Mouse (Mus musculus) neural tube, embryonic 15.5 days (tissue): ENCODE data around the gene Ints7. TPM values are rescaled to one million over a fixed set of nuclear protein-coding genes. Genes with fewer than 3 reads are reported as not detected.

Source experiments
- ATAC-seq: fragments of 200-750 bp; cut with Nextera tagmentation; 2 replicates; pipeline ENCODE4 v1.8.0; 2017; ENCODE audit warnings: mild to moderate bottlenecking, moderate TSS enrichment, moderate library complexity; ENCODE audit not compliant: low FRiP score
- H3K27ac ChIP-seq: fragments of 300-500 bp; sonication (generic); replicated peaks from 2 replicates; pipeline ENCODE4 v1.5.1; 2015; ENCODE audit warnings: mild to moderate bottlenecking, inconsistent platforms
- H3K27me3 ChIP-seq: fragments of 300-500 bp; sonication (generic); replicated peaks from 2 replicates; pipeline ENCODE4 v1.6.1; 2015; ENCODE audit warnings: inconsistent platforms
- H3K36me3 ChIP-seq: fragments of 300-500 bp; sonication (generic); 2 replicates; pipeline ENCODE4 v1.6.1; 2015; ENCODE audit warnings: inconsistent platforms
- H3K4me1 ChIP-seq: fragments of 300-500 bp; sonication (generic); 2 replicates; pipeline ENCODE4 v1.6.1; 2015; ENCODE audit warnings: inconsistent platforms
- H3K4me2 ChIP-seq: fragments of 300-500 bp; sonication (generic); 2 replicates; pipeline ENCODE4 v1.6.1; 2015; ENCODE audit warnings: inconsistent platforms, mild to moderate bottlenecking, moderate library complexity
- H3K4me3 ChIP-seq: fragments of 300-500 bp; sonication (generic); replicated peaks from 2 replicates; pipeline ENCODE4 v1.5.1; 2015; ENCODE audit warnings: mild to moderate bottlenecking, inconsistent platforms
- H3K9ac ChIP-seq: fragments of 300-500 bp; sonication (generic); replicated peaks from 2 replicates; pipeline ENCODE4 v1.6.1; 2015; ENCODE audit warnings: mild to moderate bottlenecking, inconsistent platforms
- H3K9me3 ChIP-seq: fragments of 300-500 bp; sonication (generic); replicated peaks from 2 replicates; pipeline ENCODE4 v1.6.1; 2016; ENCODE audit warnings: inconsistent platforms
- WGBS: fragments of 180-500 bp; shearing (Covaris S2); methylation state at CpG from one replicate; pipeline ENCODE4 v1.1.7; 2015; ENCODE audit warnings: mixed read lengths; 5-methylcytosine and 5-hydroxymethylcytosine counted together
- polyA plus RNA-seq: library from polyadenylated mRNA; unstranded; fragments of >200 nt; fragmentation: Nextera tagmentation; extraction: Ambion mirVana; gene quantifications from 2 replicates; pipeline ENCODE4 v1.2.1, GENCODE M21; 2015

The Ints7 gene
- polyA plus RNA-seq, 1 experiment from 2014 or later = 32.2 TPM

DNA sequence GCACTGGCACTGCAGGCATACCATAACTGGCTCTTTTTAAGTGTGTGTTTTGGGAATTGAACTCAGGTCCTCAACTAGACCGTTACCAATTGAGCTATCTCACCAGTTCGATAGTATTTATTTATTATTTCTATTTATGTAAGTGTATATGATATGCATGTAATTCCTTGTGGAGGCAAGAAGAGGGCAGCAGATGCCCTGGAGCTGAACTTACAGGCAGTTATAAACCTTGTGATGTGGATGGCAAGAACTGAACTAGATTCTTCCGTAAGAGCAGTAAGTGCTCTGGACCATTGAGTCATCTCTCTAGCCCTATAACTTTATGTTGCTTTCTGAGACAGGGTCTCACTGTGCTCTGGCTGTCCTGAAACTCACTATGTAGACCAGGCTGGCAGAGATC, 11.6 kb downstream of the Ints7 start:
- no peak for ATAC-seq
- Histone ChIP-seq H3K4me2 (no peak overlapping the region), H3K9me3 (no peaks in the 10 kb centered on the region), H3K27ac (no peak overlapping the region), H3K36me3 (peaks cover 48% of the 10 kb centered on the region), H3K4me1 (no peaks in the 10 kb centered on the region), H3K27me3 (no peaks in the 10 kb centered on the region), H3K9ac (no peak overlapping the region), H3K4me3 (no peak overlapping the region)
- 93% methylated on average over 3 of the region's 3 CpGs for WGBS

GRCm38 (mm10) chr1:191588749-191589148, 13.3 kb downstream of the Ints7 start:
- Histone ChIP-seq H3K4me3 (no peak overlapping the region), H3K36me3 (peaks cover 43% of the 10 kb centered on the region), H3K4me2 (no peak overlapping the region), H3K27me3 (no peaks in the 10 kb centered on the region), H3K4me1 (no peaks in the 10 kb centered on the region), H3K9ac (no peak overlapping the region), H3K9me3 (no peaks in the 10 kb centered on the region), H3K27ac (no peak overlapping the region)
- WGBS = 97% methylated on average over 2 of the region's 2 CpGs
- no peak for ATAC-seq

DNA sequence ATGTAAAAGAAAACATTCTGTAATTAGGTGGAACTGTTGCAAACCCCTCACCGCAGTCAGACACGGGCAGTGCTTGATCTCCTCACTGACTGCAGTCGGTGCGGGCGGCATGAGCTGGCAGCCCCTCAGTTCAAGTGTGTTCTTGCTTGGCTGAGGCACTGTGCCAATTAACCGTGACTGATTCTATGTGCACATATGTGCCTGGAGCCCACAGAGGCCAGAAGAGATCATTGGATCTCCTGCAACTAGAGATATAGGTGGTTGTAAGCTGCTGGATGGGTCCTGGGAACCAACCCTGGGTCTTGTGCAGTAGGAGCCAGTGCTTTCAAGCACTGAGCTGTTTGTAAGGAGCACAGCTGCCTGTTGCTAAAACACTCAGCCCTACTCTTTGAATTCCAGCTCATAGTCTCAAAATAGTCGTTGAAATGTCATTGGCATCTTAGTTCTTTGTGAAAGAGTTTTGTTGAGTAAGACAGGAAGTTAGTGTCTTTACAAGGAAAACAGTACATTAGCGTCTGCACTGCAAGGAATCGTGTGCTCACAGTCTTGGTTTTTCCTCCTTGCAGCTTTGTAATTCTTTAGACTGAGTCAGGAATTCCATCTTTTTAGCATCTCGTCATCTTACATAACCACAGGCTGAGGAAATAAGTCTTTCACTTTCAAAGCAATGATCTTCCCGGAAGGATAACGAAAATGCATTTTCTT, 16.7 kb downstream of the Ints7 start:
- Histone ChIP-seq H3K4me3 (no peak overlapping the region), H3K9me3 (no peaks in the 10 kb centered on the region), H3K4me1 (no peaks in the 10 kb centered on the region), H3K27ac (no peak overlapping the region), H3K9ac (no peak overlapping the region), H3K27me3 (no peaks in the 10 kb centered on the region), H3K4me2 (no peak overlapping the region), H3K36me3 (peaks cover 44% of the 10 kb centered on the region)
- 85% methylated on average over 12 of the region's 12 CpGs for WGBS
- no peak for ATAC-seq

DNA sequence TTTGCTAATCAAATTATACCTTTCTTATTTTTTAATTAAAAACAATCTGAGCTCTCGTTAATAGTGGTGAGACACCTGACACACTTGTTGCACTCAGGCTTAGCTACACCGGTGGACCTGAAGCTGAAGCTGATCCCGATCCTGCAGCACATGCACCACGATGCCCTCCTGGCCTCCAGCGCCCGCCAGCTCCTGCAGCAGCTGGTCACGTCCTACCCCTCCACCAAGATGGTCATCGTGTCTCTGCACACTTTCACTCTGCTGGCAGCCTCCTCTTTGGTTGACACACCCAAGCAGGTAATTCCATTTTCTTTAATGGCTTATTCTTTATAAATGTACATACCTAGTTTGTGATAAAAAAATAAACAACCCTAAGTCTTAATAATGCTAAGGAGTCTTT, 20.6 kb downstream of the Ints7 start:
- H3K4me3 ChIP-seq = no peak overlapping the region
- H3K27ac ChIP-seq = no peak overlapping the region
- H3K27me3 ChIP-seq = no peaks in the 10 kb centered on the region
- no peak overlapping the region for H3K4me2 ChIP-seq
- no peaks in the 10 kb centered on the region for H3K4me1 ChIP-seq
- 97% methylated on average over 8 of the region's 8 CpGs for WGBS
- no peak for ATAC-seq
- H3K9ac ChIP-seq = no peak overlapping the region
- peaks cover 40% of the 10 kb centered on the region for H3K36me3 ChIP-seq
- H3K9me3 ChIP-seq = no peaks in the 10 kb centered on the region

DNA sequence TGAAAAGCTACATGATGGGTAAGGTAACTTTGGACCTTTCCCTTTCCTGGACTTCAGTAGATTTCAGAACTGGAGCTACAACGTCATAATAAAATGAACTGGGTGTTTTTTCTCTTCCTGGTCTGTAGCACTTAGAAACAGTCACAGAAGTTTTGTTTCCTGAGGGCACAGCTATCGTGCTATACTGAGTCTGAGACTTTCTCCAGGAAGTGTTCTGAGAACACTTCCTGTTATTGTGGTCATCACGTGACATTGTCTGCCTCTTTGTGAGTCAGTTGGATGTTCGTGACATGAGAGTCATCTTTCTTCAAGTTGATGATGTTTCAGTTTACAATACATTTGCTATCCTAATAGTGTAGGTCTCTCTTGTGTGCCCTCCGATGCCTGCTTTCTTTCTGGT, 23.8 kb downstream of the Ints7 start:
- 83% methylated on average over 5 of the region's 5 CpGs for WGBS
- no peaks in the 10 kb centered on the region for H3K4me1 ChIP-seq
- H3K27ac ChIP-seq = no peak overlapping the region
- ATAC-seq = no peak
- H3K9ac ChIP-seq = no peak overlapping the region
- peaks cover 46% of the 10 kb centered on the region for H3K36me3 ChIP-seq
- H3K4me2 ChIP-seq = no peak overlapping the region
- no peaks in the 10 kb centered on the region for H3K27me3 ChIP-seq
- H3K4me3 ChIP-seq = no peak overlapping the region
- H3K9me3 ChIP-seq = no peaks in the 10 kb centered on the region

DNA sequence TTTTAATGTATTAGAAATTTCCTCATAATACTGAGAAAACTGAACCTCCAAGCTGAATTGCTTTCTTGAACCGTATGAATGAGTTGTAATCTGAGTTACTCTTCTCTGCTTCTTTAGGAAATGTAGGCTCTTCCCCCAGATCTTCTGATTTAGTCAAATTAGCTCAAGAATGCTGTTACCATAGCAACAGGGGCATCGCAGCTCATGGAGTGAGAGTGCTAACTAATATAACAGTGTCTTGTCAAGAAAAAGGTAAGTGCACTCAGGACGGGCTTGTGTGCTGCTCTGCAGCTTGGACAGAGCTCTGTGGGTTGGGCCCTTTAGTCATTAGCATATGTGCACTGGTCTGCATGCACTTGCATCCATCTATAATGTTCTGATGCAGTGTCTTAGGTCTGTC, 29.3 kb downstream of the Ints7 start:
- Histone ChIP-seq H3K36me3 (peaks cover 56% of the 10 kb centered on the region), H3K4me1 (no peaks in the 10 kb centered on the region), H3K4me2 (no peak overlapping the region), H3K9me3 (no peaks in the 10 kb centered on the region), H3K9ac (no peak overlapping the region), H3K27ac (no peak overlapping the region), H3K27me3 (no peaks in the 10 kb centered on the region), H3K4me3 (no peak overlapping the region)
- 63% methylated on average over 3 of the region's 3 CpGs for WGBS
- no peak for ATAC-seq

- H3K27me3 ChIP-seq = no peaks in the 10 kb centered on the region
- H3K9ac ChIP-seq = no peak overlapping the region
- no peak overlapping the region for H3K27ac ChIP-seq
- H3K9me3 ChIP-seq = no peaks in the 10 kb centered on the region
- WGBS = 96% methylated on average over 6 of the region's 6 CpGs
- H3K4me2 ChIP-seq = no peak overlapping the region
- ATAC-seq = no peak
- H3K4me1 ChIP-seq = no peaks in the 10 kb centered on the region
- peaks cover 78% of the 10 kb centered on the region for H3K36me3 ChIP-seq
- no peak overlapping the region for H3K4me3 ChIP-seq
Observed at GRCm38 (mm10) chr1:191609051-191609450, 33.6 kb downstream of the Ints7 start.

DNA sequence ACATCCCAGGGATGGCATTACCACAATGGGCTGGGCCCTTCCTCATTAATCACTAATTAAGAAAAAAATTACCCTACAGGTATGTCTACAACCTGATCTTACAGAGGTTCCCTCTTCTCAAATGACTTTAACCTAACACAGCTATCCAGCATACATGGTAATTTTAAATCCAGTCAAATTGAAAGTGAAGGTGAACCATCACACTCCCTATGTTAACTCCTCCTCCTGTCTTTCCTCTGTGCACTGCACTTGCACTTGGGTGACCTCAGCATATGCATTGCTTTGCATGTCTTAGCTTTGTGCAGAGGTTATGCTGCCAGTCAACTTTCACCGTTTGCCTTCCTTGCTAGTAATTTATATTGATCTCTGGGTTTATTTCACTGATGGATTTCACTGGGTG, 34.1 kb downstream of the Ints7 start:
- no peaks in the 10 kb centered on the region for H3K9me3 ChIP-seq
- no peaks in the 10 kb centered on the region for H3K4me1 ChIP-seq
- no peak for ATAC-seq
- H3K4me2 ChIP-seq = no peak overlapping the region
- no peak overlapping the region for H3K9ac ChIP-seq
- H3K27ac ChIP-seq = no peak overlapping the region
- peaks cover 83% of the 10 kb centered on the region for H3K36me3 ChIP-seq
- no peaks in the 10 kb centered on the region for H3K27me3 ChIP-seq
- WGBS = 81% methylated on average over 1 of the region's 1 CpGs
- no peak overlapping the region for H3K4me3 ChIP-seq

DNA sequence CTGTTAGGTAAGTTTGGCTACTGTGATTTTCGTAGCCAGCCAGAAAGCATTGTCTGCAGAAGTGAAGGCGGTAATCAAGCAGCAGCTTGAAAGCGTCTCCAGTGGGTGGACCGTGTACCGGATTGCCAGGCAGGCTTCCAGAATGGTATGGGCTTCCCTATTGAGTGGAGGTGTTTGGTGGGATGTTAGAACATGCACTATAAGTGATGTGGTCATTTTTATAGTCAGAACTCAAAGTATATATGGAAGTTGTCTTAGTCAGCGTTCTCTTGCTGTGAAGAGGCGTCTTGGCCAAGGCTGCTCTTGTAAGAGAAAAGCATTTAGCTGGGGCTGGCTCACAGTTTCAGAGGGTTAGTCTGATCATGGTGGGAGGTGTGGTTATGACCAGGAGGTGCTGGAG, 34.9 kb downstream of the Ints7 start:
- Histone ChIP-seq H3K9me3 (no peaks in the 10 kb centered on the region), H3K27ac (no peak overlapping the region), H3K9ac (no peak overlapping the region), H3K36me3 (peaks cover 85% of the 10 kb centered on the region), H3K4me1 (no peaks in the 10 kb centered on the region), H3K4me3 (no peak overlapping the region), H3K4me2 (no peak overlapping the region), H3K27me3 (no peaks in the 10 kb centered on the region)
- no peak for ATAC-seq
- 96% methylated on average over 7 of the region's 7 CpGs for WGBS

GRCm38 (mm10) chr1:191611686-191612085, 36.2 kb downstream of the Ints7 start:
- Histone ChIP-seq H3K36me3 (peaks cover 86% of the 10 kb centered on the region), H3K9me3 (no peaks in the 10 kb centered on the region), H3K4me2 (no peak overlapping the region), H3K27ac (no peak overlapping the region), H3K4me3 (no peak overlapping the region), H3K9ac (no peak overlapping the region), H3K4me1 (no peaks in the 10 kb centered on the region), H3K27me3 (no peaks in the 10 kb centered on the region)
- ATAC-seq = no peak
- WGBS = 91% methylated on average over 9 of the region's 9 CpGs

- Histone ChIP-seq H3K36me3 (peaks cover 85% of the 10 kb centered on the region), H3K27me3 (no peaks in the 10 kb centered on the region), H3K4me3 (no peak overlapping the region), H3K27ac (no peak overlapping the region), H3K9me3 (no peaks in the 10 kb centered on the region), H3K4me1 (no peaks in the 10 kb centered on the region), H3K9ac (no peak overlapping the region), H3K4me2 (no peak overlapping the region)
- ATAC-seq = no peak
- 90% methylated on average over 16 of the region's 16 CpGs for WGBS
Observed at GRCm38 (mm10) chr1:191612877-191613276, 37.4 kb downstream of the Ints7 start.

GRCm38 (mm10) chr1:191616245-191616644, 40.8 kb downstream of the Ints7 start:
- no peak overlapping the region for H3K4me2 ChIP-seq
- H3K9me3 ChIP-seq = no peaks in the 10 kb centered on the region
- H3K36me3 ChIP-seq = peaks cover 88% of the 10 kb centered on the region
- H3K27me3 ChIP-seq = no peaks in the 10 kb centered on the region
- ATAC-seq = no peak
- H3K27ac ChIP-seq = no peak overlapping the region
- H3K9ac ChIP-seq = no peak overlapping the region
- WGBS = 69% methylated on average over 8 of the region's 8 CpGs
- no peak overlapping the region for H3K4me3 ChIP-seq
- no peaks in the 10 kb centered on the region for H3K4me1 ChIP-seq
